Mouse (Mus musculus) G1E (cell line): ENCODE data around the gene Fam131b.

Source experiments
- CTCF ChIP-seq: IDR thresholded peaks from 2 replicates; pipeline ENCODE4 v1.5.1; 2012; ENCODE audit warnings: low read depth, low read length, inconsistent platforms, mixed read lengths
- GATA1 ChIP-seq: IDR thresholded peaks from 2 replicates; pipeline ENCODE4 v1.6.1; 2012; ENCODE audit warnings: borderline replicate concordance, low read length, inconsistent platforms, mixed read lengths
- POLR2AphosphoS5 ChIP-seq: IDR thresholded peaks from 2 replicates; pipeline ENCODE4 v1.6.1; 2012; ENCODE audit warnings: low read depth, low read length, inconsistent platforms; ENCODE audit not compliant: insufficient replicate concordance
- TAL1 ChIP-seq: conservative IDR thresholded peaks from 2 replicates; pipeline ENCODE4 v1.6.1; 2012; ENCODE audit warnings: low read depth, low read length, inconsistent platforms, mixed read lengths

- no peak for TF ChIP-seq CTCF
- TF ChIP-seq TAL1, result no peak
- no peak for TF ChIP-seq GATA1
- no peak for TF ChIP-seq POLR2AphosphoS5
Measured at GRCm38 (mm10) chr6:42286448-42286847, 38.0 kb downstream of the Fam131b start, which contains the start of gene Clcn1.
